Mouse (Mus musculus) embryo, embryonic 10.5 days (tissue): ENCODE measurements around the gene H2-T24.
"Not testable (repeated sequence)": the region's sequence is repeated elsewhere in the genome, so short reads cannot be mapped to it uniquely, and the experiment has no call there.

Experiments
- DNase-seq: peaks from one replicate; pipeline ENCODE4 v3.0.0-alpha.2; 2015; ENCODE audit warnings: low spot score

H2-T24 gene

GRCm38 (mm10) chr17:36020191-36021073 is at the start of gene H2-T24:
Gene H2-T24 (minus strand): TSS chr17:36020560.
- DNase-seq = peak; percentile 59

GRCm38 (mm10) chr17:36060829-36061228 is 40.5 kb upstream of the H2-T24 start:
- DNase-seq = peak; percentile 84

GRCm38 (mm10) chr17:36058362-36058761 is 38.0 kb upstream of the H2-T24 start, which contains the start of gene Gm11127:
Gene Gm11127 (minus strand): TSS chr17:36058371.
- DNase-seq = not testable (repeated sequence)

- DNase-seq = not testable (repeated sequence)
Measured at GRCm38 (mm10) chr17:36057927-36058326, 37.6 kb upstream of the H2-T24 start.

GRCm38 (mm10) chr17:36043286-36043685 is 22.9 kb upstream of the H2-T24 start:
- no peak for DNase-seq

- peak; percentile 92 for DNase-seq
Measured at GRCm38 (mm10) chr17:36042610-36043169, 22.3 kb upstream of the H2-T24 start, which contains the start of the genes H2-T22 and Gm6034. Gene H2-T22 (minus strand): TSS chr17:36042747. Gene Gm6034 (plus strand): TSS chr17:36042961.

- not testable (repeated sequence) for DNase-seq
Measured at GRCm38 (mm10) chr17:36042055-36042454, 21.7 kb upstream of the H2-T24 start.

- DNase-seq = not testable (repeated sequence)
Measured at GRCm38 (mm10) chr17:36040604-36041003, 20.2 kb upstream of the H2-T24 start.

GRCm38 (mm10) chr17:36036126-36036525 is 15.8 kb upstream of the H2-T24 start:
- DNase-seq = not testable (repeated sequence)

- DNase-seq = not testable (repeated sequence)
Measured at GRCm38 (mm10) chr17:36035010-36035638, 14.8 kb upstream of the H2-T24 start.

GRCm38 (mm10) chr17:36034524-36034923 is 14.2 kb upstream of the H2-T24 start:
- DNase-seq = not testable (repeated sequence)

GRCm38 (mm10) chr17:36032351-36032875 is 12.1 kb upstream of the H2-T24 start, which contains the start of gene H2-T23:
Gene H2-T23 (minus strand): TSS chr17:36032855.
- DNase-seq = peak; percentile 67

GRCm38 (mm10) chr17:36031583-36032331 is 11.4 kb upstream of the H2-T24 start:
- peak; percentile 39 for DNase-seq

- not testable (repeated sequence) for DNase-seq
Measured at GRCm38 (mm10) chr17:36030703-36031582, 10.6 kb upstream of the H2-T24 start.

- not testable (repeated sequence) for DNase-seq
Measured at GRCm38 (mm10) chr17:36030046-36030702, 9.8 kb upstream of the H2-T24 start.

- DNase-seq = no peak
Measured at GRCm38 (mm10) chr17:36028879-36029619, 8.7 kb upstream of the H2-T24 start.

GRCm38 (mm10) chr17:36027663-36028062 is 7.3 kb upstream of the H2-T24 start:
- DNase-seq = no peak

GRCm38 (mm10) chr17:36025901-36026300 is 5.5 kb upstream of the H2-T24 start:
- no peak for DNase-seq

GRCm38 (mm10) chr17:36025197-36025596 is 4.8 kb upstream of the H2-T24 start:
- DNase-seq = no peak
